Mouse (Mus musculus) kidney, adult 11 months (tissue): ENCODE measurements around the gene Hoxb13.

Source experiments
- DNase-seq: peaks from one replicate; pipeline ENCODE4 v3.0.0; 2022

Hoxb13 gene

GRCm38 (mm10) chr11:96191132-96191531 lies 3.0 kb upstream of the Hoxb13 start:
- no peak for DNase-seq

- no peak for DNase-seq
These were observed 240 bp downstream of the Hoxb13 start for GRCm38 (mm10) chr11:96194401-96194710.

GRCm38 (mm10) chr11:96194961-96195640 lies 985 bp downstream of the Hoxb13 start:
- DNase-seq = no peak

- DNase-seq = no peak
These were observed 1.7 kb downstream of the Hoxb13 start for GRCm38 (mm10) chr11:96195769-96196280.

GRCm38 (mm10) chr11:96198642-96199041 lies 4.5 kb downstream of the Hoxb13 start:
- no peak for DNase-seq

DNA sequence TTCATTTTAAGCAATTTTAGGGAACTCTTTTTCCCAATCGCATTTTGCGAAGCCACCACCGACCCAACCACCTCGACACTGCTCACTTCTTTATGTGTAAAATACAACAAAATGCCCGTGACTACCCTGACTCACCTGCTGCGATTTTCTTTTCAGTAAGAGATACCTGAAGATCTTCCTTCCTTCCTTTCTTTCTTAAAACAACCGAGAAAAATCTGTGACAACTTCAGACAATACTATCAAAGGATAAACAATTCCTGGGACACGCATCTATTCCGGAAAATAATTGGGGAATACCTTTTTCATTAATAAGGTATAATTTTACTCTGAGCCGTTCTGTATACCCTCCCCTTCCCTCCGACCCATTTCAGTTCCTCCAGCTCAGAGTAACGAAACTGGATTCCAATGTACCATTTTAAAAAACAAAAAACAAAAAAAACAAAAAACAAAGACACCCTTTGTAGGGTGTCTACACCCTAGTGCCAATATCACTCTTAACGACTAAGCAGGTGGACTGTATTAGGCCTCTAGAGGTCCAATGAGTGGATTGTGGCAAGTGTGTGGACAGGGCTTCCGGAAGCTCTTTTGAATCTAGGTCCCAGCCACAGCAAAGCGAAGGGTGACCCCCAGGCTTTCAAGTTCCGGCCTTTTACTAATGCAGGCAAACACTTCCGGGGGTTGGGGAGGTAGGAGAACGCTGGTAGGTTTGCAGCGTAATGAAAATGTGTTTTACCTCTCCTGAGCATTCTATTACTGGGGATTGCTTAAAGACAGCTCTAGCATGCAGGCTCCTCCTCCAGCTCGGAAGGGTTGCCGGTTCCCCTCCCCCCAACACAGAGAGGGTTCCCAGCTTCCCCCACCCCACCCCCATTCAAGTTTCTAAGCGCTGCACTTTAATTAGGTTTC lies 5.3 kb downstream of the Hoxb13 start:
- no peak for DNase-seq

GRCm38 (mm10) chr11:96200183-96200655 lies 6.1 kb downstream of the Hoxb13 start:
- DNase-seq = no peak

DNA sequence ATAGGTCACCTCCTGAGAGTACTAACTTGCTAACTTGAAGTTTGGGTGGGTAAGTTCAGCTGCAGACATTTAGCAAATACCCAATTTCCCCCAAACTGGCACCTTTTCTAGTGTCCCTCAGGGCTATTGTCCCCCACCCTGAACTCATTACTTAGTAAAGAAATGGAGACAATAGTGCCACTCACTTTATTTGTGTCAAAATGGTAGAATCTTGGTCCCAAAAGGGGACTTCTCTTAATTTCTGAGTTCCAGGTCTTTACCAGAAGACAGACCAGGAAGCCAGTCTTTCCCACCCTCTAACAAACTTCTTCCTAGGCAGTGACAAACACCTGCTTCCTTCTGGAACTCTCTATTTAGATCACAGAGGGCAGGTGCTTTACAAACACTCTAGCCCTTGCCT lies 7.6 kb downstream of the Hoxb13 start:
- no peak for DNase-seq

DNA sequence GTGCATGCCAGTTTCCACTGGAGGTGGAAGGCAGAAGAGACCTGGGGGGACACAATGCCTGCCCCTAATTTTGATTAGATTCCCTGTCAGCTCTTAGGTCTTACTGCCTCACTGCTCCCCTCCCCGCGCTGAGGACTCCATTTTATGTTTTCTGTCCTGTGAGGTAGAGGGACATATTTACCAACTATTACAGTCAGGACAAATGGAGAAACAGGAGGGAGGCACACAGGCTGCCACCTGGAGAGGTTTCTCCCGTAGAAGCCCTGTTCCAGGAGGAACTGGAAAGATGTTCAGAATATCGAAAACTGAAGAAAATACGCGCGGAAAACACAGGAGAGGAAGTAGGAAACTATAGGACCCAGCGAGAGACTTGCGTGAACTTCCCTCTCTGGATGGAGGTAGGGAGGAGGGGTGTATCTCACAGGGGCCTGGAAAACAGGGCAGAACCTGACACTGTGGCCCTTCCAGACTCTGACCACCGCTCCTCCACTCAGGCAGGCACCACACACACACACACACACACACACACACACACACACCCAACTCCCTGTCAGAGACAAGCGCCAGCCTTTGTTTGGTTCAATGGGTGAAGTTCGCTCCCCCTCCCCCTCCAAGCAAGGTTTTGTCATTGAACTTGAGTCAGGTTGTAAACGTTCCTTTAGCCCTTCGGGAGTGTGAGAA lies 8.4 kb downstream of the Hoxb13 start:
- DNase-seq = no peak

GRCm38 (mm10) chr11:96203182-96203788 lies 9.2 kb downstream of the Hoxb13 start:
- no peak for DNase-seq

- DNase-seq = no peak
These were observed 9.7 kb downstream of the Hoxb13 start for GRCm38 (mm10) chr11:96203789-96204186.

DNA sequence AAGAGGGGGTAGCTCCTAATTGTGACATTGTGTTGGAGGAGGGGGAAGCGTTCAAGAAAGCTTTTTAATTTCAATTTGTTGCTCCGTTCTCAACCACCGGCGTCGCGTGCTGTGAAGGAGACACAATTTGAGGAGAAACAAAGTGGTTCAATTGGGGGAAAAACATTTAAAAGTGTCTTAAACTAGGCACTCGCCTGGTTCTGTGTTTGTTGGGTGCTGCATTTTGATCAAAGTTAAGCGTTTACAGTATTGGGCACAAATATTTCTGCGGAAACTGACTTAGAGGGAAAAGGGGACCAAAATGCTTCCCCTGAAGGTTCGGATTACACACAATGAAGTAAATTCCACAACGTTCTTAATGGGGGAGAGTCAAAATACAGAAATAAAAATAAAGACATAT lies 10.2 kb downstream of the Hoxb13 start:
- DNase-seq = no peak

DNA sequence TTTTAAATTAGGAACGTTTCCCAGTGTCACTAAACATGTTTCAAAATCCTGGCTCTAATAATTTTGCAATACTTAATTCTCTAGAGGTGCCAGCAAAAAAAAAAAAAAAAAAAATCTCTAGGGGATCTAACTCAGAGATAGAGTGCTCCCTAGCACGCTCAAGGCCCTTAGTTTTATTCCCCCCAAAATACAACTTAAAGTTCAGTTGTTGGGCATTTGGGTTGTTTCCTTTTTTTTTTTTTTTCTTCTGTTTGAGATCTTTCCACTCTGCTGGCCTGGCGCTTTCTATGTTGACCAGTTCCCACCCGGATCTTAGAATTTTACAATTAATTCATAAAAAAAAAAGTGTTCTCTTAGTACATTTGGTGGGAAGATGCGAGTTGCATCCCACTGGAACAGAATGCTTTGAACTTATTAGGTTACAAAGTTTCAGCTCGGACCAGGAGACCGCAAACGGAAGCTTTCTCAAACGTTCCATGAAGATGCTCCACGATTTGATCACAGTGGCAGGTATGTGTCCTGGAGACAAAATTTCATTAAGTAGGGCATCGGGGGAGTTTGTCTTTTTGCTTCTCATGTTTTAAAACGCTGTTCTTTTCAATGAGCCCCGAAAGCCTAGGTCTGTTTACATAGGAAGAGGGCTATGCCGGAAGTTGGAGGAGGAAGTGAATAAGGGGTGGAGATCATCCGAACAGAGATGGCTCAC lies 11.5 kb downstream of the Hoxb13 start:
- DNase-seq = no peak

- DNase-seq = no peak
These were observed 29.7 kb downstream of the Hoxb13 start for GRCm38 (mm10) chr11:96223813-96224212.

- DNase-seq = no peak
These were observed 33.6 kb downstream of the Hoxb13 start for GRCm38 (mm10) chr11:96227676-96228075.

DNA sequence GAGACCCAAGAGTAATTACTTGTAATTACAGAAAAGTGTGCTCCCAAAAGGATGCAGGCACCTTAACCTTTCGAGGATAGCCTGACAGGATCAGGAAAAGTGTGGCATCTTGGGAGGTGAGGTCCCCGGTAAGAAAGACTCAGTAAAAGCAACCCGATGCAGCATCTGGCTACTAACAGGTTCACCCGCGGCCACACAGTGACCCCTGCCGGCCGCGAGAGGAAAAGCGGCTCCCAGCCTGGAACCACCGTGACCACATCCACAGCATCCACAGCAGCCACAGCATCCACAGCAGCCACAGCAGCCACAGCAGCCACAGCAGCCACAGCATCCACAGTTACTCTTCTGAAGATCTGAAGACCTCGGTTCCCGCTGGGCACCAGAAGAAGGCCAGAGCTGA lies 40.8 kb downstream of the Hoxb13 start:
- DNase-seq = no peak

- no peak for DNase-seq
These were observed 46.1 kb downstream of the Hoxb13 start for GRCm38 (mm10) chr11:96240211-96240610.
